Mouse (Mus musculus) stomach, postnatal 0 days (tissue): Measurements from ENCODE around the gene 5031439G07Rik.

ENCODE experiments used
- CTCF ChIP-seq: IDR thresholded peaks from 2 replicates; pipeline ENCODE4 v1.5.1; 2016; ENCODE audit warnings: antibody characterized with exemption, low read depth, mild to moderate bottlenecking, moderate library complexity
- EP300 ChIP-seq: optimal IDR thresholded peaks from 2 replicates; pipeline ENCODE3; 2016; ENCODE audit warnings: antibody characterized with exemption

DNA sequence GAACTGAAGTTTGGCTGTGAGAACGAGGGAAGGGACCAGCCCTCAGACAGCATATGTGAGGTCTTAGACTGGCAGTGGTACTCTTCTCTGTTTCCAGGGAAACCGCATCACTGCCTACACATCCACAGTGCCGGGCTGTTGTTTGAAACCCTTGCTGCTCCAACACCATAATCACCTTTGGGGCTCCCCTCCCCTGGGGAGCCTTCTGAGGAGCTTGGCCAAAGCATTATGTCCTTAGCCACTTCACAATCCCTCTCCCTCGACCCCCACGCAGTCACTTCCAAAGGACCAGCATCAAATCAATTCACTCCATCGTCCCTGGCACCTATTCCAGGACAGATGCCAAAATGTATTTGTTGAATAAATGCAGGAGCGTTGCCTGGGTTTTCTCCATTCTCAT is 1.4 kb upstream of the 5031439G07Rik start:
- TF ChIP-seq CTCF = no peak
- no peak for TF ChIP-seq EP300
